Mouse (Mus musculus): Measurements from ENCODE around the gene Usp46.
A peak's percentile ranks its signal among the peaks of the same experiment; 100 is the strongest.
"Not testable (repeated sequence)": the region's sequence is repeated elsewhere in the genome, so short reads cannot be mapped to it uniquely, and the experiment has no call there.

Usp46 gene

GRCm38 (mm10) chr5:74028691-74029479, 39.3 kb downstream of the Usp46 start:
- peak; percentile 16; the same call in 1 of the 2 replicates for ATAC-seq (ENCODE audit: low TSS enrichment)

GRCm38 (mm10) chr5:74028221-74028620, 40.0 kb downstream of the Usp46 start:
- no peak for ATAC-seq (ENCODE audit: low TSS enrichment)

- ATAC-seq (ENCODE audit: low TSS enrichment), result no peak
These were observed 47.7 kb downstream of the Usp46 start for GRCm38 (mm10) chr5:74020506-74020905.

- ATAC-seq (ENCODE audit: low TSS enrichment), result peak; percentile 61; the same call in 1 of the 2 replicates
These were observed 49.2 kb downstream of the Usp46 start for GRCm38 (mm10) chr5:74018870-74019565.

GRCm38 (mm10) chr5:74017488-74017887, 50.7 kb downstream of the Usp46 start:
- ATAC-seq (ENCODE audit: low TSS enrichment), result no peak

- no peak for ATAC-seq (ENCODE audit: low TSS enrichment)
These were observed 56.6 kb downstream of the Usp46 start for GRCm38 (mm10) chr5:74011629-74012028.

- ATAC-seq (ENCODE audit: low TSS enrichment), result peak; percentile 92
These were observed 60.6 kb downstream of the Usp46 start for GRCm38 (mm10) chr5:74007492-74008070.

- ATAC-seq (ENCODE audit: low TSS enrichment), result no peak
These were observed 62.3 kb downstream of the Usp46 start for GRCm38 (mm10) chr5:74005936-74006335.

- ATAC-seq (ENCODE audit: low TSS enrichment), result no peak
These were observed 66.5 kb downstream of the Usp46 start for GRCm38 (mm10) chr5:74001743-74002142.

GRCm38 (mm10) chr5:73998966-73999365, 69.3 kb downstream of the Usp46 start:
- no peak for ATAC-seq (ENCODE audit: low TSS enrichment)

GRCm38 (mm10) chr5:73994850-73995249, 73.4 kb downstream of the Usp46 start:
- ATAC-seq (ENCODE audit: low TSS enrichment), result no peak

- peak; percentile 74 for ATAC-seq (ENCODE audit: low TSS enrichment)
These were observed 74.7 kb downstream of the Usp46 start for GRCm38 (mm10) chr5:73993538-73993937.

GRCm38 (mm10) chr5:73992321-73992720, 75.9 kb downstream of the Usp46 start:
- peak; percentile 66 for ATAC-seq (ENCODE audit: low TSS enrichment)

GRCm38 (mm10) chr5:73989532-73989931, 78.7 kb downstream of the Usp46 start:
- ATAC-seq (ENCODE audit: low TSS enrichment), result no peak

- no peak for ATAC-seq (ENCODE audit: low TSS enrichment)
These were observed 80.3 kb downstream of the Usp46 start for GRCm38 (mm10) chr5:73987777-73988560.

GRCm38 (mm10) chr5:73977426-73977825, 90.8 kb downstream of the Usp46 start:
- ATAC-seq (ENCODE audit: low TSS enrichment), result no peak

GRCm38 (mm10) chr5:73971701-73972100, 96.5 kb downstream of the Usp46 start:
- ATAC-seq (ENCODE audit: low TSS enrichment), result no peak

- ATAC-seq (ENCODE audit: low TSS enrichment), result peak; percentile 55; the same call in 1 of the 2 replicates
These were observed 98.1 kb downstream of the Usp46 start for GRCm38 (mm10) chr5:73970024-73970628.

- ATAC-seq (ENCODE audit: low TSS enrichment), result no peak
These were observed 98.9 kb downstream of the Usp46 start for GRCm38 (mm10) chr5:73969338-73969737.

- no peak for ATAC-seq (ENCODE audit: low TSS enrichment)
These were observed 108.5 kb downstream of the Usp46 start for GRCm38 (mm10) chr5:73959779-73960178.

- ATAC-seq (ENCODE audit: low TSS enrichment), result not testable (repeated sequence)
These were observed 109.6 kb downstream of the Usp46 start for GRCm38 (mm10) chr5:73958614-73959013.
